Comparison of ENCODE assay signal across 16 mouse cellular contexts in the genomic region with DNA sequence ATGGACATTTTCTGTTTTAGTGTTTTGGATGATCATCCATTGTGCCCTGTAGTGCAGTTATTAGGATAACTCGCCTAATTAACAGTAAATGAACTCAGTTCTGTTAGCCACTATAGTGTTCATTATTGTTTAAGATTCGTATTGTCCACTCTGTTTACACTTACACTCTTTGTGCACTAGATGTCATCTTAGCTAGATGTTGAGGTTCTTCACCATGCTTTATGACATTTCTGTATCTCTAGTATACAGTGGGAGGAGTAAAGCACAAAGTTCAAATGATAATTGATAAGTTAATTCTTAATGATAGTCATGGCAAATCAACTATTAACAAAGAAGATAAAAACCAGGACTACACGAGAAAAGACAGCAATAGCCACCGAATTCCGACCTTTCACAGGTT.
"Had no signal": no experiment of that assay in that cellular context is flagged by ENCODE, and none has a peak within 500 bp of the region (broad histone marks: within the 10 kb centered on the region; RNA-seq: fewer than 3 reads in every experiment).

No protein-coding gene starts in this region.

- H3K4me1 ChIP-seq: midbrain, embryonic 10.5 days; midbrain, embryonic 12.5 days; neural tube, embryonic 13.5 days; neural tube, embryonic 15.5 days; stomach, embryonic 15.5 days had no signal

- H3K36me3 ChIP-seq: midbrain, embryonic 10.5 days; midbrain, embryonic 12.5 days; neural tube, embryonic 13.5 days; neural tube, embryonic 15.5 days; stomach, embryonic 15.5 days had no signal

- DNase-seq: liver, postnatal 0 days; lung, embryonic 14.5 days; lung, postnatal 10 days; lung, postnatal 4 days; midbrain, embryonic 14.5 days; right cerebral cortex, postnatal 14 days; thymus, adult 18-20 months; thymus, postnatal 14 days; thymus, postnatal 36 days had no signal

- H3K27me3 ChIP-seq: midbrain, embryonic 12.5 days; neural tube, embryonic 13.5 days; neural tube, embryonic 15.5 days; stomach, embryonic 15.5 days had no signal

- ATAC-seq: liver, postnatal 0 days; midbrain, embryonic 16.5 days had no signal

- H3K4me3 ChIP-seq: midbrain, embryonic 10.5 days; midbrain, embryonic 12.5 days; myocyte; neural tube, embryonic 13.5 days; neural tube, embryonic 15.5 days; stomach, embryonic 15.5 days had no signal

- H3K9me3 ChIP-seq: midbrain, embryonic 10.5 days; midbrain, embryonic 12.5 days; neural tube, embryonic 13.5 days; neural tube, embryonic 15.5 days; stomach, embryonic 15.5 days had no signal

- H3K27ac ChIP-seq: midbrain, embryonic 10.5 days; midbrain, embryonic 12.5 days; neural tube, embryonic 13.5 days; neural tube, embryonic 15.5 days; stomach, embryonic 15.5 days had no signal

- H3K9ac ChIP-seq: liver, postnatal 0 days; lung, embryonic 14.5 days; midbrain, embryonic 12.5 days; neural tube, embryonic 13.5 days; neural tube, embryonic 15.5 days; stomach, embryonic 15.5 days had no signal

- H3K4me2 ChIP-seq: lung, embryonic 14.5 days; midbrain, embryonic 12.5 days; neural tube, embryonic 13.5 days; neural tube, embryonic 15.5 days; stomach, embryonic 15.5 days had no signal
